Mouse (Mus musculus) heart, adult 11 months (tissue): Measurements from ENCODE around the gene Dhx8.
A peak's percentile ranks its signal among the peaks of the same experiment; 100 is the strongest.

Source experiments
- DNase-seq: peaks from one replicate; pipeline ENCODE4 v3.0.0; 2022

Dhx8 gene

DNA sequence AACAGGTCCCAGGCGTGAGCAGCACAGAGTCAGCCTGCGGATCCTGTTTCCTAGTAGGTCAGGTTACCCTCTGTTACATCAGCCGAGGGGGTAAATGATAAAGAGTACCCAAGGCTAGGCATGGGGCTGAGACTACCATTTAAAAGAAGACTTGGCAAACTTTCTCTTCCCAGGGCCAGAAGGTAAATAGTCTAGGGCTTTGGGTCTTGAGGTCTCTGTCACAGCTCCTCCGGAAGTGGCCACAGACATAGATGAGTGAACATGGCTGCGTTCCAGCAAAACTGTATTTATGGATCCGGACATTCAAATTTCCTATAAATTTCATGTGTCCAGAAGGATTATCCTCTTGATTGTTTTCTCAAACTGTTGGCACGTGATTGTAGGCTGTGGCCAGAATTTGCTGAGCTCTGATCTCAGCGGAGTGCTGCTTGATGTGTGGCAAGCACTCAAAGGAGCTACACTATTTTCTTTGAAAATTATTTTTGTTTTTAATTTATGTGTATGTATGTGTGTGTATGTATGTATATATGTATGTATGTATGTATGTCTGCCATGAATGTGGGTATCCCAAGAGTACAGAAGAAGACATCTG, 72.5 kb downstream of the Dhx8 start:
- DNase-seq = no peak

DNA sequence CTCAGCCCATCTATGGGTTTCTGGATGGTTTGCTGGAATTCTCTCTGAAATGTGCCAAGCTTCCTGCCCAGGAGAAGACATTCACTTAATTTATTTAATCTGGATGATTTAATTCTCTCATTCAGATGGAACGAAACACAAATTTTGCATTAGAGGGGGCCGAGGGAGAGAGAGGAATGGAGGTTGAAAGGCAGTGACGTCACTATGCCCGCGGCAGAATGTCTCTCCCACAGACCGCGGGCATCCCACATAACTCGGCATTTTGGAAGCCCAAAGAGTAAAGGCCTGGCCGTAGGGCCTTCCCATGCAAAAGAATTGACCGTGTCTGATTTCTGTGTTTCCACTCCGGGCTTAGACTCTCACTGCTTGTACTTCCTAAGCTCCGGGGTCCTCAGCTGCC, 74.0 kb downstream of the Dhx8 start:
- DNase-seq = no peak

DNA sequence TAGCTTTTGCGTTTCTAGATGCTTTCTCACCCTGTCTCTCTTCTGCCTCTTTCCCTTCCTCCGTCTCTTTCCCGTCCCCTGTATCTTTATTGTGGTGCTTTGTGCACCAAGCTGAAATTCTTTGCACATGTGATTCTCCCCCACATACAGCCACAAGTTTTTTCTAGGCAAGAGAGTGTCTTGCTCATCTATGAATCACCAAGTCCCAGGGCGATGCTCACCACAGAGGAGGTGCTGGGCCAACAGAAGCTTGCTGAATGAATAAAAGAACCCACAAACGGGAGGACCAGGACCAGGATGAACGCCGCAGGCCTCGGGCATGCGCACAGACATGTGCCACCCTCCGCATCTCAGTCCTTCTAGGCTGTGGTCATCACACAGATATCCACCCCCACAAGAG, 74.5 kb downstream of the Dhx8 start:
- no peak for DNase-seq

DNA sequence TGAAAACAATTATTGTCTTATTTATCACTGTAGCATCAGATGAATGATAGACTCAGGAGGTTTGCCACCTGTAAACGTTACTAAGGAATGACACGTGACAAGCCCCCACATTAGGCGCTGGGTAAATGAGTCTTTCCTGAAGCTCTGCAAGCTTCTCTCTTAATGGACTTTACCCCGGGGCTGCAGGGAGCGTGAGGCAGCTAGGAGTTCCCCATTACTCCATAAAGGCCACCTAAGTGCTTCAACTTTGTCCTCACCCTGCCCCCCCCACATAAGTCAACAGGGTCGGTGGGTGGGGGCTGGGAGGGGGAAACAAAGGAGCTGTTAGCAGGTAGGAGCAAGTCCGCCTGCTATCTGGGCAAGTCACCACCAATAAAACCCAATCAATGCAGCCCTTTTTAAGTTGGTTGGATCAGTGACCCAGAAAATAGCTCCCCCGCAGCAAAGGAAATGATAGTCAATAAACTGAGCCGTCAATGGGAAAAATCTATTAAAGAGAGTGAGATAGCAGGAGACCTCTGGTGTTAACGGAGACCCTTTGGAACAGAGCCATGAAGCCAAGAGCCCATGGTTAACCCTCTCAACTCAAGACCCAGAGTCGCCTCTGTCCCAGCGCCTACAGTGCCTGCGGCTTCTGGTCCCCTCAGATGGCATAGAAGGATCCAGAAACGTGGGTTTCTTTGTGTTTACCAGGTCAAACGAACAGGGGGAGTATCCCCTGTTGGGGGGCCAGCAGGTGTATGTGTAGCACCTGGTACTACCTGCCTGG, 76.5 kb downstream of the Dhx8 start:
- DNase-seq = no peak

DNA sequence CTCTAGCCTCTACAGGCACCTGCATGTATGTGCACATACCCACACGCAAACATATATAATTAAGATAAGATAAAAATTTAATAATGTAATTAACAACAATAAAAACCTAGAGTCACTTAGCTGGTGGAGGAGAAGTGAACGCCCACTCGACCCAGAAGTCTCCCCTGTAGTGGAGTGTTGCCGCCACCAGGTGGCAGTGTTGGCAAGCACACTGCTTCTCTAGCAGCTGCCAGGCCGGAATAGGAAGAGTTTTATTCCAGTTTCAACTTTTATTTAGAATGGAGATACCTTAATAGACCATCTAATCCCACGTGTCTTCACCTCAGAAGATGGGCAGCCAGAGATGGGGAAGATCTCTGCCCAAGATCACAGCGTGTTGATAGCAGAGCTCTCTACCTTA, 80.5 kb downstream of the Dhx8 start:
- peak; percentile 94 for DNase-seq

DNA sequence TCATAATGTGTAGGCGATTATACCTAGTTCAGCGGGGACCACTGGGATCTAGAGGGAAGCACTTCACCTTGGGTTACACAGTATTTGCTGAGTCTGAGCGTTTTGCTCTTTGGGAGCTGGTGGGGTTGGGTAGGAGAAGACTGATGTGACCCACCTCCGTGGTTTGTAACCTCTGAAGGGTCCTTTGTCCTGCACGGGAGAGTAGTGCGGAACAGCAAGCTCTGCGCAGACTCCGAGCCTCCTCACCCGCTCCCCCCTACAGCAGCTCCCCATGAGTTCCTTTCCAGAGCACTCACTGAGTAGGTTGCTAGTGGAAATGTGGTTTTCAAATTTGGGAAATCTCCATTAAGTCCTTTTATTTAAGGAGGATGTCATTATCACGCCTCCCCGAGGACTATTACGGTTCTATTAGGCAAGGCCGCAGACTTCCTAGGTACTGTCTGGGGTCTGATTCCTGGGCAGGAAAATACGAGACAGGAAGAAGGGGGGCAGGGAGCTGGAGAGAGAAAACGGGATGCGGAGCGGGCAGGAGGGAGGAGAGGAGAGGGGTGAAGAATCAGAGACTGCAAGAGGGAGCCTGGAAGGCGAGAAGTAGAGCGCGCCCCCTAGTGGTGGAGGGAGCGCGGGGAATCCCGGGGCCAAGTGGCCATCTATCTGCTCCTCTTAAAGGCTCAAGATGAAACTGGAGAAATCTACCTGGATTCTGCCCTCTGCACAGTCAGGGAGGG, 81.8 kb downstream of the Dhx8 start:
- DNase-seq = peak; percentile 96

DNA sequence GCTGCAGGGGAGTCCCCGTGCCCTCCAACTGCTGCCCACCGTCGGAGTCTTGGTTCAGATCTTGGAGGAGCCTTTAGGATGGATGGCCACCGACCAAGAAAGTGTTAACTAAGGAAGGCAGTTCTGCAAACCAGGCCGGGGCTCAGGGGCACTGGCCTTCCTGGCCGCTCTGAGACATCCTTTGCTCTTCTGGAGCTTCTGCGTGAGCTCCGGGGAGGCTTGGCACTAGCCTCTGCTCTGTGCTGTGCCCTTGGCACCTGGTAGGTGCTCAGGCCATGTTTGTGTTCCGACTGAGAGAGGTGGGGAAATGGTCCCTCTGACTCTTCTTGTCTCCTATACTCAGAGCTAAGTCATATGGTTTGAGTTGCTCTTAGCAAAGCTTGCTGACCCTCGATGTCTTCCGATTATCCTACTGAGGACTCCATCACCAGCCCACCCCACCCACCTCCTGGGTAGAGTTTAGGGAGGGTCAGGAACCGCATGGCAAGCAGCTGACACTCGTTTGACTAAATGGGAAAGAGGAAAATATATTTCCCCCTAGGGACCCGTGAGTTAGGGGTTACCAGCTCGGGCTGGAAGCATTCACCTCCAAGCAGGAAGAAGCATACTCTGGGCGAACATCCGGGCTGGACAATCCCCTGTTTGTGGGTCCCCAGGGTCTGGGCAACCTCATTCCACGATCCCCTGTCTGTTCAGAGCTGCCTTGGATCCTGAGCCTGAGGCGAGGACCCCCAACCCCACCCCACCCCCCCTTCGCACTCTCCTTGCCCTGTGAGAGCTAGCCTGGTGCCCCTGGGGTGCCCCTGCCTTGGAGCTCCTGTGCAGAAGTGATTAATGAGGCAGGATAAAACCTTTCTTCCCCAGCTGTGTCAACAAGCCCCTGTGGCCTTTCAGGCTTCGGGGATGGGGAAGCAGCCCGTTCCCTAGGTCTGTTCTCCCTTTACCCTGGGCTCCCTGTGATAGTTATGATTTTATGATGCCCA, 82.7 kb downstream of the Dhx8 start:
- DNase-seq = no peak
